Mouse (Mus musculus) MEL (cell line): Measurements from ENCODE around the gene Gast. TPM values are rescaled to one million over a fixed set of nuclear protein-coding genes. Genes with fewer than 3 reads are reported as not detected.

ENCODE experiments used
- DNase-seq: peaks from one replicate; pipeline ENCODE4 v3.0.0; 2011; ENCODE audit warnings: low read depth, low spot score
- H3K27ac ChIP-seq: 2 replicates; pipeline ENCODE4 v1.5.1; 2012; ENCODE audit warnings: low read depth, mild to moderate bottlenecking, control low read depth, low read length, moderate library complexity; ENCODE audit not compliant: control insufficient read depth
- H3K27me3 ChIP-seq, 2 experiments: fragments of 150-350 bp in 1 of 2; sonication (generic) in 1 of 2; 2 replicates each; pipeline ENCODE4 v1.6.1; 2012; ENCODE audit warnings: low read length in 2 of 2, mild to moderate bottlenecking in 2 of 2, improper control_type of control experiment in 1 of 2, moderate library complexity in 1 of 2; ENCODE audit not compliant: insufficient read depth in 2 of 2, control insufficient read depth in 1 of 2
- H3K36me3 ChIP-seq, 2 experiments: 2 replicates each; pipeline ENCODE4 v1.6.1; 2012 to 2014; ENCODE audit warnings: low read length in 2 of 2, improper control_type of control experiment in 1 of 2, inconsistent platforms in 1 of 2, mild to moderate bottlenecking in 1 of 2; ENCODE audit not compliant: insufficient read depth in 2 of 2, control insufficient read depth in 1 of 2
- H3K4me1 ChIP-seq, 2 experiments: fragments of 150-350 bp in 1 of 2; sonication (generic) in 1 of 2; 2 replicates each; pipeline ENCODE4 v1.6.1; 2012; ENCODE audit warnings: low read length in 2 of 2, improper control_type of control experiment in 1 of 2, mild to moderate bottlenecking in 1 of 2; ENCODE audit not compliant: insufficient read depth in 2 of 2, control insufficient read depth in 1 of 2
- H3K4me3 ChIP-seq, 2 experiments: fragments of 150-350 bp in 1 of 2; sonication (generic) in 1 of 2; 2 replicates each; pipeline ENCODE4 v1.5.1; 2012; ENCODE audit warnings: low read depth in 2 of 2, low read length in 2 of 2, mild to moderate bottlenecking in 2 of 2, moderate library complexity in 2 of 2, control low read depth in 1 of 2, improper control_type of control experiment in 1 of 2; ENCODE audit not compliant: control insufficient read depth in 1 of 2, insufficient read depth in 1 of 2
- H3K79me2 ChIP-seq: 2 replicates; pipeline ENCODE4 v1.6.1; 2012; ENCODE audit warnings: mild to moderate bottlenecking, low read length, moderate library complexity; ENCODE audit not compliant: control insufficient read depth, poor library complexity, insufficient read depth
- H3K9ac ChIP-seq: 2 replicates; pipeline ENCODE4 v1.6.1; 2012; ENCODE audit warnings: low read depth, mild to moderate bottlenecking, control low read depth, low read length, moderate library complexity; ENCODE audit not compliant: control insufficient read depth, poor library complexity, severe bottlenecking
- H3K9me3 ChIP-seq: fragments of 150-350 bp; sonication (generic); replicated peaks from 2 replicates; pipeline ENCODE4 v1.6.1; 2012; ENCODE audit warnings: mild to moderate bottlenecking, low read length, improper control_type of control experiment, moderate library complexity; ENCODE audit not compliant: insufficient read depth
- BHLHE40 ChIP-seq: IDR thresholded peaks from 2 replicates; pipeline ENCODE4 v1.6.1; 2012; ENCODE audit warnings: low read depth, mild to moderate bottlenecking, inconsistent platforms, low read length, improper control_type of control experiment, borderline replicate concordance
- CHD1 ChIP-seq: IDR thresholded peaks from 2 replicates; pipeline ENCODE4 v1.6.1; 2012; ENCODE audit warnings: low read depth, mild to moderate bottlenecking, inconsistent platforms, low read length, improper control_type of control experiment
- CHD2 ChIP-seq: IDR thresholded peaks from 2 replicates; pipeline ENCODE4 v1.6.1; 2011; ENCODE audit warnings: low read length, improper control_type of control experiment
- CTCF ChIP-seq, 3 experiments: IDR thresholded peaks in 2 of 3; conservative IDR thresholded peaks in 1 of 3; 2 replicates each; pipeline ENCODE4 v1.5.1; 2011 to 2012; ENCODE audit warnings: low read length in 3 of 3, low read depth in 2 of 3, mild to moderate bottlenecking in 2 of 3, improper control_type of control experiment in 1 of 3, inconsistent platforms in 1 of 3, mixed read lengths in 1 of 3, moderate library complexity in 1 of 3; ENCODE audit not compliant: control insufficient read depth in 1 of 3, insufficient read depth in 1 of 3, poor library complexity in 1 of 3, severe bottlenecking in 1 of 3
- E2F4 ChIP-seq: IDR thresholded peaks from 2 replicates; pipeline ENCODE4 v1.6.1; 2011; ENCODE audit warnings: low read depth, low read length, improper control_type of control experiment, borderline replicate concordance
- ELF1 ChIP-seq: IDR thresholded peaks from 2 replicates; pipeline ENCODE4 v1.6.1; 2014; ENCODE audit warnings: low read depth, mild to moderate bottlenecking, inconsistent platforms, low read length, improper control_type of control experiment, moderate library complexity
- EP300 ChIP-seq, 2 experiments: IDR thresholded peaks; 2 replicates each; pipeline ENCODE4 v1.6.1; 2011; ENCODE audit warnings: improper control_type of control experiment in 2 of 2, low read length in 2 of 2, low read depth in 1 of 2, mild to moderate bottlenecking in 1 of 2
- ETS1 ChIP-seq: IDR thresholded peaks from 2 replicates; pipeline ENCODE4 v1.6.1; 2012; ENCODE audit warnings: low read depth, mild to moderate bottlenecking, inconsistent platforms, low read length, improper control_type of control experiment, moderate library complexity
- GABPA ChIP-seq: IDR thresholded peaks from 2 replicates; pipeline ENCODE4 v1.6.1; 2012; ENCODE audit warnings: low read depth, mild to moderate bottlenecking, inconsistent platforms, low read length, improper control_type of control experiment, moderate library complexity
- GATA1 ChIP-seq: IDR thresholded peaks from 2 replicates; pipeline ENCODE4 v1.6.1; 2011; ENCODE audit warnings: low read depth, low read length, improper control_type of control experiment
- HCFC1 ChIP-seq: IDR thresholded peaks from 2 replicates; pipeline ENCODE4 v1.6.1; 2012; ENCODE audit warnings: low read depth, mild to moderate bottlenecking, inconsistent platforms, low read length, improper control_type of control experiment, moderate library complexity
- JUND ChIP-seq: IDR thresholded peaks from 2 replicates; pipeline ENCODE4 v1.6.1; 2011; ENCODE audit warnings: low read depth, mild to moderate bottlenecking, improper control_type of control experiment, low read length
- MAFK ChIP-seq: IDR thresholded peaks from 2 replicates; pipeline ENCODE4 v1.6.1; 2011; ENCODE audit warnings: low read depth, mild to moderate bottlenecking, low read length, improper control_type of control experiment, borderline replicate concordance
- MAX ChIP-seq: IDR thresholded peaks from 2 replicates; pipeline ENCODE4 v1.6.1; 2011; ENCODE audit warnings: low read length, improper control_type of control experiment
- MAZ ChIP-seq: IDR thresholded peaks from 2 replicates; pipeline ENCODE4 v1.6.1; 2012; ENCODE audit warnings: low read depth, mild to moderate bottlenecking, inconsistent platforms, low read length, improper control_type of control experiment
- MEF2A ChIP-seq: IDR thresholded peaks from 2 replicates; pipeline ENCODE4 v1.6.1; 2014; ENCODE audit warnings: low read depth, mild to moderate bottlenecking, inconsistent platforms, low read length, improper control_type of control experiment; ENCODE audit not compliant: poor library complexity, insufficient replicate concordance, severe bottlenecking; ENCODE audit errors: extremely low read depth
- MXI1 ChIP-seq: IDR thresholded peaks from 2 replicates; pipeline ENCODE4 v1.6.1; 2011; ENCODE audit warnings: mild to moderate bottlenecking, low read depth, low read length, improper control_type of control experiment
- MYB ChIP-seq: IDR thresholded peaks from 2 replicates; pipeline ENCODE4 v1.6.1; 2011; ENCODE audit warnings: mild to moderate bottlenecking, low read depth, low read length, improper control_type of control experiment
- MYC ChIP-seq: IDR thresholded peaks from 2 replicates; pipeline ENCODE4 v1.6.1; 2011; ENCODE audit warnings: low read depth, mild to moderate bottlenecking, low read length, improper control_type of control experiment, moderate library complexity
- NELFE ChIP-seq: IDR thresholded peaks from 2 replicates; pipeline ENCODE4 v1.6.1; 2011; ENCODE audit warnings: low read depth, low read length, improper control_type of control experiment
- NRF1 ChIP-seq: IDR thresholded peaks from 2 replicates; pipeline ENCODE4 v1.6.1; 2014; ENCODE audit warnings: low read depth, mild to moderate bottlenecking, inconsistent platforms, low read length, improper control_type of control experiment, moderate library complexity; ENCODE audit not compliant: poor library complexity, insufficient read depth, severe bottlenecking
- POLR2A ChIP-seq, 2 experiments: IDR thresholded peaks; 2 replicates each; pipeline ENCODE4 v1.6.1; 2011 to 2012; ENCODE audit warnings: low read length in 2 of 2, mild to moderate bottlenecking in 2 of 2, control low read depth in 1 of 2, improper control_type of control experiment in 1 of 2, low read depth in 1 of 2, moderate library complexity in 1 of 2; ENCODE audit not compliant: control insufficient read depth in 1 of 2, insufficient read depth in 1 of 2, poor library complexity in 1 of 2
- POLR2AphosphoS2 ChIP-seq: IDR thresholded peaks from 2 replicates; pipeline ENCODE4 v1.6.1; 2011; ENCODE audit warnings: low read length, improper control_type of control experiment
- POLR2AphosphoS5 ChIP-seq: IDR thresholded peaks from 2 replicates; pipeline ENCODE4 v1.6.1; 2012; ENCODE audit warnings: low read depth, borderline replicate concordance, mild to moderate bottlenecking, inconsistent platforms, low read length, moderate library complexity, mixed read lengths
- RAD21 ChIP-seq: IDR thresholded peaks from 2 replicates; pipeline ENCODE4 v1.6.1; 2011; ENCODE audit warnings: mild to moderate bottlenecking, low read depth, low read length, improper control_type of control experiment
- RCOR1 ChIP-seq: IDR thresholded peaks from 2 replicates; pipeline ENCODE4 v1.6.1; 2012; ENCODE audit warnings: low read depth, mild to moderate bottlenecking, inconsistent platforms, low read length, improper control_type of control experiment
- SMC3 ChIP-seq: IDR thresholded peaks from 2 replicates; pipeline ENCODE4 v1.6.1; 2011; ENCODE audit warnings: low read depth, low read length, improper control_type of control experiment
- TAL1 ChIP-seq: IDR thresholded peaks from 2 replicates; pipeline ENCODE4 v1.6.1; 2012; ENCODE audit warnings: mild to moderate bottlenecking, inconsistent platforms, low read length, moderate library complexity, mixed read lengths
- TBP ChIP-seq: IDR thresholded peaks from 2 replicates; pipeline ENCODE4 v1.8.0; 2011; ENCODE audit warnings: low read depth, low read length, improper control_type of control experiment
- TCF12 ChIP-seq: IDR thresholded peaks from 2 replicates; pipeline ENCODE4 v1.6.1; 2014; ENCODE audit warnings: low read depth, mild to moderate bottlenecking, inconsistent platforms, low read length, improper control_type of control experiment, moderate library complexity
- UBTF ChIP-seq: IDR thresholded peaks from 2 replicates; pipeline ENCODE4 v1.6.1; 2012; ENCODE audit warnings: low read depth, mild to moderate bottlenecking, inconsistent platforms, low read length, improper control_type of control experiment, moderate library complexity, borderline replicate concordance; ENCODE audit not compliant: insufficient read depth
- USF1 ChIP-seq: IDR thresholded peaks from 2 replicates; pipeline ENCODE4 v1.6.1; 2014; ENCODE audit warnings: low read depth, mild to moderate bottlenecking, inconsistent platforms, low read length, improper control_type of control experiment, moderate library complexity
- USF2 ChIP-seq, 2 experiments: IDR thresholded peaks; 2 replicates each; pipeline ENCODE4 v1.6.1; 2011 to 2012; ENCODE audit warnings: improper control_type of control experiment in 2 of 2, low read length in 2 of 2, borderline replicate concordance in 1 of 2, inconsistent platforms in 1 of 2, low read depth in 1 of 2, mild to moderate bottlenecking in 1 of 2; ENCODE audit not compliant: insufficient read depth in 1 of 2
- ZC3H11A ChIP-seq: IDR thresholded peaks from 2 replicates; pipeline ENCODE4 v1.6.1; 2012; ENCODE audit warnings: low read depth, mild to moderate bottlenecking, inconsistent platforms, low read length, improper control_type of control experiment
- ZKSCAN1 ChIP-seq: IDR thresholded peaks from 2 replicates; pipeline ENCODE4 v1.6.1; 2012; ENCODE audit warnings: low read depth, mild to moderate bottlenecking, inconsistent platforms, low read length, improper control_type of control experiment, moderate library complexity
- ZMIZ1 ChIP-seq: IDR thresholded peaks from 2 replicates; pipeline ENCODE4 v1.6.1; 2012; ENCODE audit warnings: low read depth, mild to moderate bottlenecking, inconsistent platforms, low read length, improper control_type of control experiment, moderate library complexity
- ZNF384 ChIP-seq: IDR thresholded peaks from 2 replicates; pipeline ENCODE4 v1.6.1; 2012; ENCODE audit warnings: low read depth, mild to moderate bottlenecking, inconsistent platforms, low read length, improper control_type of control experiment
- polyA plus RNA-seq, 2 experiments: library from polyadenylated mRNA; stranded (reverse) in 1 of 2; unstranded in 1 of 2; fragments of >175 nt in 1 of 2; fragments of >200 nt in 1 of 2; gene quantifications; 2 replicates each; pipeline versions ENCODE4 v1.2.1 to v1.2.4; 2012; ENCODE audit warnings: low replicate concordance in 2 of 2, low read depth in 1 of 2; ENCODE audit not compliant: insufficient read length in 2 of 2, insufficient read depth in 1 of 2, missing spikeins in 1 of 2
- total RNA-seq: library from RNA; depleted of rRNA; stranded (reverse); fragments of 300-350 nt; gene quantifications from 2 replicates; pipeline ENCODE4 v1.2.3, GENCODE M21; 2012

The Gast gene
- total and polyA plus RNA-seq, 3 experiments: not detected

GRCm38 (mm10) chr11:100320172-100320630, 14.0 kb upstream of the Gast start:
- H3K4me1 ChIP-seq: peaks cover 14 to 29% of the 10 kb centered on the region in 2 experiments
- H3K27me3 ChIP-seq: no peaks in the 10 kb centered on the region
- peak overlapping the region; percentile 96 for H3K9ac ChIP-seq
- peak overlapping the region; percentile 91 for H3K27ac ChIP-seq
- peak overlapping the region; percentile 67 to 74 for H3K4me3 ChIP-seq
- no peaks in the 10 kb centered on the region for H3K9me3 ChIP-seq
- H3K79me2 ChIP-seq: peaks cover 18% of the 10 kb centered on the region
- peaks cover 10 to 31% of the 10 kb centered on the region in 2 experiments for H3K36me3 ChIP-seq
- DNase-seq: peak; percentile 99
- TF ChIP-seq CHD1: no peak
- TF ChIP-seq CTCF (IDR thresholded peaks at IDR 0.05 in 2 of 3, conservative IDR thresholded peaks at IDR 0.05 in 1 of 3; ENCODE audit: control insufficient read depth in 1 of 3, insufficient read depth in 1 of 3, low read depth in 2 of 3, low read length in 3 of 3, poor library complexity in 1 of 3, severe bottlenecking in 1 of 3): 0 out of 6 replicates have a peak, but pooled peaks of 1 of the 3 experiments have one; percentile 6
- TF ChIP-seq MAX: peak; percentile 97
- no peak for TF ChIP-seq RCOR1
- TF ChIP-seq ELF1: peak; percentile 89
- TF ChIP-seq BHLHE40: peak; percentile 96
- peak; percentile 52; the same call in 1 of the 2 replicates for TF ChIP-seq NRF1
- no peak for TF ChIP-seq ZNF384
- TF ChIP-seq MYC: peak; percentile 91
- TF ChIP-seq E2F4: peak; percentile 94
- peak; percentile 86 for TF ChIP-seq POLR2AphosphoS2
- no peak; a peak in 1 of 4 replicates for TF ChIP-seq EP300 (IDR thresholded peaks at IDR 0.05; ENCODE audit: low read depth in 1 of 2, low read length in 2 of 2)
- peak; percentile 91; the same call in 1 of the 2 replicates for TF ChIP-seq MAZ
- TF ChIP-seq TAL1: no peak
- TF ChIP-seq MYB: no peak
- TF ChIP-seq GATA1: no peak
- no peak for TF ChIP-seq GABPA
- TF ChIP-seq ZKSCAN1: no peak
- TF ChIP-seq ZC3H11A: no peak
- no peak for TF ChIP-seq MEF2A
- TF ChIP-seq ZMIZ1: peak; percentile 98
- no peak for TF ChIP-seq RAD21
- peak in 1 of 2 experiments; percentile 84; a peak in 3 of 4 replicates for TF ChIP-seq USF2 (IDR thresholded peaks at IDR 0.05; ENCODE audit: borderline replicate concordance in 1 of 2, insufficient read depth in 1 of 2, low read depth in 1 of 2, low read length in 2 of 2)
- TF ChIP-seq ETS1: peak; percentile 85; the same call in 1 of the 2 replicates
- peak; percentile 89 for TF ChIP-seq NELFE
- TF ChIP-seq SMC3: 0 out of 2 replicates have a peak, but pooled peaks have one; percentile 3
- peak; percentile 84 to 94 for TF ChIP-seq POLR2A (IDR thresholded peaks at IDR 0.05; ENCODE audit: control insufficient read depth in 1 of 2, insufficient read depth in 1 of 2, low read depth in 1 of 2, low read length in 2 of 2, poor library complexity in 1 of 2)
- peak; percentile 86 for TF ChIP-seq HCFC1
- TF ChIP-seq MAFK: no peak
- TF ChIP-seq USF1: peak; percentile 97
- no peak for TF ChIP-seq CHD2
- peak; percentile 47; the same call in 1 of the 2 replicates for TF ChIP-seq POLR2AphosphoS5
- peak; percentile 67 for TF ChIP-seq TCF12
- TF ChIP-seq JUND: no peak
- TF ChIP-seq UBTF: no peak
- TF ChIP-seq MXI1: peak; percentile 96
- peak; percentile 66; the same call in 1 of the 2 replicates for TF ChIP-seq TBP
